Mouse (Mus musculus) embryonic facial prominence, embryonic 11.5 days (tissue): ENCODE measurements around the gene Atg16l1. TPM values are rescaled to one million over a fixed set of nuclear protein-coding genes. Genes with fewer than 3 reads are reported as not detected.

Experiments used
- ATAC-seq: fragments of 200-750 bp; cut with Nextera tagmentation; replicated peaks from 2 replicates; pipeline ENCODE4 v1.8.0; 2017; ENCODE audit warnings: low read depth; ENCODE audit not compliant: insufficient number of reproducible peaks, low FRiP score, low TSS enrichment
- DNase-seq: peaks from one replicate; pipeline ENCODE4 v3.0.0-alpha.2; 2015; ENCODE audit warnings: low spot score
- H3K27ac ChIP-seq: fragments of 300-500 bp; sonication (generic); replicated peaks from 2 replicates; pipeline ENCODE4 v1.5.1; 2014; ENCODE audit warnings: mild to moderate bottlenecking, low read depth, low read length, control low read depth
- H3K27me3 ChIP-seq: fragments of 300-500 bp; sonication (generic); 2 replicates; pipeline ENCODE4 v1.6.1; 2014; ENCODE audit warnings: mild to moderate bottlenecking, low read length, moderate library complexity, mixed read lengths; ENCODE audit not compliant: control insufficient read depth, insufficient read depth
- H3K36me3 ChIP-seq: fragments of 300-500 bp; sonication (generic); replicated peaks from 2 replicates; pipeline ENCODE4 v1.6.1; 2014; ENCODE audit warnings: low read depth, mild to moderate bottlenecking, low read length, moderate library complexity, mixed read lengths; ENCODE audit not compliant: control insufficient read depth, insufficient read depth
- H3K4me1 ChIP-seq: fragments of 300-500 bp; sonication (generic); 2 replicates; pipeline ENCODE4 v1.6.1; 2014; ENCODE audit warnings: low read length, mixed read lengths; ENCODE audit not compliant: control insufficient read depth, insufficient read depth
- H3K4me2 ChIP-seq: fragments of 300-500 bp; sonication (generic); 2 replicates; pipeline ENCODE4 v1.6.1; 2014; ENCODE audit warnings: low read depth, mild to moderate bottlenecking, control low read depth, low read length, moderate library complexity
- H3K4me3 ChIP-seq: fragments of 300-500 bp; sonication (generic); 2 replicates; pipeline ENCODE4 v1.5.1; 2014; ENCODE audit warnings: low read depth, low read length, control low read depth
- H3K9ac ChIP-seq: fragments of 300-500 bp; sonication (generic); replicated peaks from 2 replicates; pipeline ENCODE4 v1.6.1; 2014; ENCODE audit warnings: mild to moderate bottlenecking, control low read depth, low read length
- H3K9me3 ChIP-seq: fragments of 300-500 bp; sonication (generic); replicated peaks from 2 replicates; pipeline ENCODE4 v1.6.1; 2016; ENCODE audit warnings: mild to moderate bottlenecking, low read length, inconsistent platforms, mixed read lengths; ENCODE audit not compliant: control insufficient read depth
- WGBS: fragments of 180-500 bp; shearing (Covaris S2); extraction: QIAGEN DNeasy Blood & Tissue Kit; methylation state at CpG from one replicate; pipeline ENCODE4 v1.1.7; 2014; 5-methylcytosine and 5-hydroxymethylcytosine counted together
- polyA plus RNA-seq: library from polyadenylated mRNA; unstranded; fragments of >200 nt; fragmentation: Nextera tagmentation; extraction: Ambion mirVana; gene quantifications from 2 replicates; pipeline ENCODE4 v1.2.1, GENCODE M21; 2014

The Atg16l1 gene
- polyA plus RNA-seq, 1 experiment from 2014 or later, result 30.8 TPM

- DNase-seq, result no peak
- Histone ChIP-seq H3K4me3 (no peak within 1 kb of the TSS), H3K9me3 (no peaks in the 10 kb centered on the region), H3K27ac (no peak within 1 kb of the TSS), H3K27me3 (no peaks in the 10 kb centered on the region), H3K9ac (no peak within 1 kb of the TSS), H3K36me3 (no peaks in the 10 kb centered on the region), H3K4me1 (no peaks in the 10 kb centered on the region), H3K4me2 (no peak within 1 kb of the TSS)
- 71% methylated on average over 6 of the region's 6 CpGs for WGBS
- no peak for ATAC-seq
Measured at GRCm38 (mm10) chr1:87803576-87803975, 47.9 kb downstream of the Atg16l1 start, which contains the start of gene Sag. Sag (plus strand) TSS chr1:87803680.

DNA sequence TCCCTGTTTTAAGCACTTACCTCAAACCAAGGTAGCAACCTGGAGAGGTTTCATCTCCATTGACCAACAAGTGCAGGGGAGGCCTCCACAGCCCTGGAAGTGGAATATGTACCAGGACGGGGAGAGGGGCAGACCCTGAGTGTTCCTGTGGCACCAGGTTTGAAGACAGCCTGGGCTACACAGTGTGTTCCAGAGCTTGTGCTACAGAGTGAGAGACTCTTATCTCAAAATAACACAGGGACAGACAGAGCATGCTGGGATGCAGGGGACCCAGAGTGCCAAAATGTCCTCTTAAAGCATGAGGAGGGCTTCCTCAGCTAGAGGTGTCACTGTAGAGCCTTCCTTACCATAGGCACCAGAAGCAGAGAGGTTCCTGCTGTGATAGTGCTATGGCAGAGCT, 52.1 kb downstream of the Atg16l1 start:
- H3K9ac ChIP-seq, result no peak overlapping the region
- no peak overlapping the region for H3K4me2 ChIP-seq
- no peaks in the 10 kb centered on the region for H3K27me3 ChIP-seq
- H3K36me3 ChIP-seq, result no peaks in the 10 kb centered on the region
- H3K4me1 ChIP-seq, result no peaks in the 10 kb centered on the region
- H3K9me3 ChIP-seq, result no peaks in the 10 kb centered on the region
- ATAC-seq (no peak), DNase-seq (no peak)
- H3K4me3 ChIP-seq, result no peak overlapping the region
- WGBS, result 87% methylated on average over 1 of the region's 1 CpGs
- H3K27ac ChIP-seq, result no peak overlapping the region

- no peaks in the 10 kb centered on the region for H3K9me3 ChIP-seq
- ATAC-seq, result no peak
- no peak overlapping the region for H3K27ac ChIP-seq
- DNase-seq, result no peak
- H3K4me3 ChIP-seq, result no peak overlapping the region
- H3K9ac ChIP-seq, result no peak overlapping the region
- H3K4me1 ChIP-seq, result no peaks in the 10 kb centered on the region
- 85% methylated on average over 7 of the region's 7 CpGs for WGBS
- no peak overlapping the region for H3K4me2 ChIP-seq
- H3K36me3 ChIP-seq, result no peaks in the 10 kb centered on the region
- H3K27me3 ChIP-seq, result no peaks in the 10 kb centered on the region
Measured at GRCm38 (mm10) chr1:87811391-87811790, 55.7 kb downstream of the Atg16l1 start.

- no peaks in the 10 kb centered on the region for H3K36me3 ChIP-seq
- no peak overlapping the region for H3K27ac ChIP-seq
- H3K27me3 ChIP-seq, result no peaks in the 10 kb centered on the region
- ATAC-seq, result no peak
- DNase-seq, result no peak
- H3K4me1 ChIP-seq, result no peaks in the 10 kb centered on the region
- no peak overlapping the region for H3K9ac ChIP-seq
- H3K4me2 ChIP-seq, result no peak overlapping the region
- 82% methylated on average over 10 of the region's 10 CpGs for WGBS
- no peaks in the 10 kb centered on the region for H3K9me3 ChIP-seq
- H3K4me3 ChIP-seq, result no peak overlapping the region
Measured at GRCm38 (mm10) chr1:87812061-87812460, 56.4 kb downstream of the Atg16l1 start.

GRCm38 (mm10) chr1:87813155-87813554, 57.5 kb downstream of the Atg16l1 start:
- Histone ChIP-seq H3K36me3 (no peaks in the 10 kb centered on the region), H3K27me3 (no peaks in the 10 kb centered on the region), H3K9ac (no peak overlapping the region), H3K4me2 (no peak overlapping the region), H3K4me3 (no peak overlapping the region), H3K9me3 (no peaks in the 10 kb centered on the region), H3K4me1 (no peaks in the 10 kb centered on the region), H3K27ac (no peak overlapping the region)
- no peak for ATAC-seq
- 80% methylated on average over 6 of the region's 6 CpGs for WGBS
- no peak for DNase-seq

GRCm38 (mm10) chr1:87813681-87814080, 58.0 kb downstream of the Atg16l1 start:
- Histone ChIP-seq H3K4me3 (no peak overlapping the region), H3K36me3 (no peaks in the 10 kb centered on the region), H3K4me1 (no peaks in the 10 kb centered on the region), H3K9me3 (no peaks in the 10 kb centered on the region), H3K27ac (no peak overlapping the region), H3K27me3 (no peaks in the 10 kb centered on the region), H3K9ac (no peak overlapping the region), H3K4me2 (no peak overlapping the region)
- DNase-seq, result no peak
- ATAC-seq, result no peak
- WGBS, result 83% methylated on average over 7 of the region's 7 CpGs

DNA sequence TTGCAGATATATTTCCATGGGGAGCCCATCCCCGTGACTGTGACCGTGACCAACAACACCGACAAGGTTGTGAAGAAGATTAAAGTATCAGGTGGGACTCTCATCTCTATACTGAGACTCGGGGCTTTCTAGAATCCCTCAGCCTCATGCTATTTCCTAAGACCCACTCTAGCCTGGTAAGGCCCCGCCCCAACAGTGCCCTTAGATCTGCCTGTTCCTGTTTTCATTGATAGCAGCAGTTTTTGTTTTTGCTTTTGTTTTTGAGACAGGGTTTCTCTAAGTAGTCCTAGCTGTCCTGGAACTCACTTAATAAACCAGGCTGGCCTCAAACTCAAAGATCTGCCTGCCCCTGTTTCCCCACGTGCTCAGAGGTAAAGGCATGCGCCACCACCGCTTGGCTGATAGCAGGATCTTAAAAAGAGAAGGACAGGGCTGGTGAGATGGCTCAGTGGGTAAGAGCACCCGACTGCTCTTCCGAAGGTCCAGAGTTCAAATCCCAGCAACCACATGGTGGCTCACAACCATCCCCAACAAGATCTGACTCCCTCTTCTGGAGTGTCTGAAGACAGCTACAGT, 68.8 kb downstream of the Atg16l1 start:
- H3K27ac ChIP-seq, result no peak overlapping the region
- H3K4me1 ChIP-seq, result no peaks in the 10 kb centered on the region; the same call in 1 of the 2 replicates
- no peak overlapping the region for H3K9ac ChIP-seq
- H3K36me3 ChIP-seq, result no peaks in the 10 kb centered on the region
- ATAC-seq (no peak), DNase-seq (no peak)
- no peak overlapping the region for H3K4me3 ChIP-seq
- H3K9me3 ChIP-seq, result no peaks in the 10 kb centered on the region
- 91% methylated on average over 10 of the region's 10 CpGs for WGBS
- no peaks in the 10 kb centered on the region for H3K27me3 ChIP-seq
- H3K4me2 ChIP-seq, result no peak overlapping the region

DNA sequence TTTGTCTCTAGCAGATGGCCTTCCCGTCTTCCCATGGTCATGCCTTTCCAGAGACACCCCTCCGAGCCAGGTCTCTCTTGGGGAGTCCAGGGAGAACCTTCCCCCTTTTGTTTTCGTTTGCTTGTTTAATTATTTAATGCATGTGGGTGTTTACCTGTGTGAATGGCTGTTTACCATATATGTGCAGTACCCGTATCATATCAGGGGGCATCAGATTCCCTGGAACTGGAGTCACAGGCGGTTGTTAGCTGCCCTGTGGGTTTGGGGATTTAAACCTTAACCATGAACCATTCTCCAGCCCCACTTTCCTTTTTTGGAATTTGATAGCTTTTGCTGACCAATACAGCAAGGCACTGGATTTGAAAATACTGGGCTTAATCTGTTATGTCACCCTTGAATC, 69.6 kb downstream of the Atg16l1 start:
- H3K4me3 ChIP-seq, result no peak overlapping the region
- no peaks in the 10 kb centered on the region for H3K9me3 ChIP-seq
- no peaks in the 10 kb centered on the region for H3K36me3 ChIP-seq
- 86% methylated on average over 5 of the region's 5 CpGs for WGBS
- DNase-seq, result no peak
- no peaks in the 10 kb centered on the region for H3K27me3 ChIP-seq
- no peak for ATAC-seq
- H3K9ac ChIP-seq, result no peak overlapping the region
- H3K4me1 ChIP-seq, result no peaks in the 10 kb centered on the region; the same call in 1 of the 2 replicates
- no peak overlapping the region for H3K27ac ChIP-seq
- no peak overlapping the region for H3K4me2 ChIP-seq
